Mouse (Mus musculus) myocyte (in vitro differentiated cells): Measurements from ENCODE around the gene Cdc42se2.

Experiments
- POLR2A ChIP-seq: IDR thresholded peaks from one replicate; pipeline ENCODE4 v1.6.1; 2011; ENCODE audit warnings: low read depth, mild to moderate bottlenecking, control low read depth, moderate library complexity; ENCODE audit not compliant: insufficient read length
- USF1 ChIP-seq: IDR thresholded peaks from one replicate; pipeline ENCODE4 v1.6.1; 2011; ENCODE audit warnings: low read depth, mild to moderate bottlenecking, control low read depth, moderate library complexity

DNA sequence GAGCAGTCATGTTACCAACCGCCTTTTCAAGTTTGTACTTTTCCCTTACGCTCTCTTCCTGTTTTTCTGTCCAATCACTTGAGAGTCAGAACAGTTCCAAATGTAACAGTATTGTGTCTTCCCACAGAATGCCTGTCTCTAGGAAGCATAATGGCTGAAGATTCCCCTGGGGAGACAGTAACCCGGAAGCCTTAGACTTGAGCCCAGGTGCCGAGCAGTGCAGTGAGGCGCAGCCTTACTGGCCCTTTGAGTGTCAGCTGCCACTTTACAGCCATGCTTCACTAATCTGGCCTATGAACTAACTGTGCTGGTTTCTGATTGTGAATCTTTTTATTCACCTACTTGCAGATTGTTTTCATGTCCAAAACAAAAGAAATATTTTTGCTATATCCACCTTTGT, 89.9 kb downstream of the Cdc42se2 start:
- TF ChIP-seq POLR2A = no peak
- TF ChIP-seq USF1 = no peak
